Mouse (Mus musculus) adrenal gland, adult 18-20 months (tissue): ENCODE measurements at regions not wholly inside any gene's neighbourhood (a gene's known extent, or its start where the extent isn't known, plus 50 kb on each side); places are given as distances from the start of the nearest gene placed in this dataset.
"Not testable (repeated sequence)": the region's sequence is repeated elsewhere in the genome, so short reads cannot be mapped to it uniquely, and the experiment has no call there.

Source experiments
- DNase-seq, 2 experiments: peaks; one replicate each; pipeline ENCODE4 v3.0.0; 2021 to 2022; ENCODE audit warnings: low spot score in 2 of 2

DNA sequence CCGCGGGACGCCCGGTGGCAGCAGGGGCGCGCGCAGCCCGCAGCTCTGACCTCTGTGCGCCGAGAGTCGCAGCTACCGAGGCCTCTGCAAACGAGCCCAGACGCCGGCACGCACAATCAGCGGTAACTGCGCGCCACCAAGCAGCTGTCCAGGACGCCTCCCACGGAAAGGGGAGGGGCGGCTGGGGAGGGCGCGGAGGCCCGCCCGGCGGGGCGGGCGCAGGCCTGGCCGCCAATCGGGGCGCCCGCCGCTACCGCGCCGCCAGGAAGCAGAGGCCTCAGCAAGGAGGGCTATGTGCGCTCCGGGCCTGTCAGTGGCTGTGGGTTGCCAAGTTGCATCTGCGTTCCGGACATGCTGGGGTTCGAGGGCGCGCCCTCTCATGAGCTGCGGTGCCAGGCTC lies 613.3 kb upstream of the Ywhaq start:
- DNase-seq: peak in 1 of 2 experiments; percentile 8

DNA sequence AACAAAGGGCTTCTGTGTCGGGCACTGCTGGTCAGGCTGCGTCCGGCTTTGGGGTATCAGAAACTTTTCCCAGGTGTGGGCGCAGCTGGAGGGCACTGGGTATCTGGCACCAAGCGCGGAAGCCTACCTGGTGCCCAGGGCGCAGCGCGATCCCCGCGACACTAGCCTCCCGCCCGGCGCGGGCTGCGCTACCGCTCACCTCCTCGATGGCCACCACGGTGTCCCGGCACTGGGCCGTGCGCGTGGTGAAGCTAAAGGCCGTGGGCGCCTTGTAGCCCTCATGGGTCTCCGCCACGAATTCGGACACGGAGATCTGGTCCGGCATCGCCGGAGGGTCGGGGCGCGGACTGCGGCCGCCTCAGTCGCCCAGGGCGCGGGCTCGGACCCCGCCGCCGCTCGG lies 612.8 kb upstream of the Ywhaq start:
- not testable (repeated sequence) for DNase-seq
